Mouse (Mus musculus): Measurements from ENCODE around the gene Col6a1.

DNA sequence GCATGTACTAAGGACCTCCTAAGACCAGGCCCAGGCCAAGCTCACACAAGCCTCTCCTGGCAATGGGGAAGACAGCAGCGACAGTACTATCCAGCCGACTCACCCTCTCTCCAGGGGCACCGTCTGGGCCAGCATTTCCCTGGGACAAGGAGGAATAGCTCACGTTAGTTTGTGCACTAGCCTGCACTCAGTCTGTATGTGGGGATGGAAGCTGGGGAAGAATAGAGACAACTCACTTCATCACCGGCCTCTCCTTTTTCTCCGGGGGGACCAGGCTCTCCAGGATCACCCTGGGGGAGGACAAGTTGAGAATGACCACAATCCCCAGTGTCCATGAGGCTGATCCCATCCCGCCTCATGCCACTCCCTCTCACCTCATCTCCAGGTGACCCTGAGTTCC, 8.9 kb downstream of the Col6a1 start:
- TF ChIP-seq CTCF (IDR thresholded peaks at IDR 0.05; ENCODE audit: borderline replicate concordance, insufficient read depth, low read depth, low read length) (no peak), POLR2A (IDR thresholded peaks at IDR 0.05; ENCODE audit: borderline replicate concordance, insufficient read depth, low read length) (no peak)
